Mouse (Mus musculus) induced T-regulatory cell, adult 2 months (primary cell): ENCODE results near the gene Bex1.
A peak's percentile ranks its signal among the peaks of the same experiment; 100 is the strongest.
"Not testable (repeated sequence)": the region's sequence is repeated elsewhere in the genome, so short reads cannot be mapped to it uniquely, and the experiment has no call there.

Experiments used
- DNase-seq: peaks from one replicate; pipeline ENCODE4 v3.0.0-alpha.2; 2012; ENCODE audit warnings: low read depth

The Bex1 gene

GRCm38 (mm10) chrX:136214729-136215677 lies at the start of gene Bex1, which contains the start of gene Tceal7:
Gene Bex1 (minus strand): TSS chrX:136215513.
Gene Tceal7 (plus strand): TSS chrX:136214779.
- DNase-seq = not testable (repeated sequence)

GRCm38 (mm10) chrX:136252023-136252729 lies 36.9 kb upstream of the Bex1 start:
- DNase-seq = no peak

DNA sequence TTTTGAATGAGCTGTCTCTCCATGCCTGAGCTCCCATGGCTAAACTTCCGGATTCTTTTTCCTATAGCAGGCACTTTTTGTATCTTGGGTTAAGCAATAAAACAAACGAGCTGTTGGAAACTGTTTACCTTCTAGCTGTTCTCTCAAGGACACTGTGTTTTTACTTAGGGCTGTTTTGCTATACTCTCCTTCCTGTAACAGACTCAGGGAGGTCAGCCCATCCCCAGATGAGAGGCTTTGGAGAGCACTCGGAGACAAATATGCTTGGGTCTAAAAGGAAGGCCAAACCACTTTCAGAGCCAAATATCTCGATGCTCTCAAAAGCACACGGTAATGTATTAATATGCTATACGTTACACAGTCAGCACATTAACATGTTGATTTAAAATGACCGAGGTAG lies 34.4 kb upstream of the Bex1 start:
- no peak for DNase-seq

GRCm38 (mm10) chrX:136248811-136249210 lies 33.5 kb upstream of the Bex1 start:
- no peak for DNase-seq

DNA sequence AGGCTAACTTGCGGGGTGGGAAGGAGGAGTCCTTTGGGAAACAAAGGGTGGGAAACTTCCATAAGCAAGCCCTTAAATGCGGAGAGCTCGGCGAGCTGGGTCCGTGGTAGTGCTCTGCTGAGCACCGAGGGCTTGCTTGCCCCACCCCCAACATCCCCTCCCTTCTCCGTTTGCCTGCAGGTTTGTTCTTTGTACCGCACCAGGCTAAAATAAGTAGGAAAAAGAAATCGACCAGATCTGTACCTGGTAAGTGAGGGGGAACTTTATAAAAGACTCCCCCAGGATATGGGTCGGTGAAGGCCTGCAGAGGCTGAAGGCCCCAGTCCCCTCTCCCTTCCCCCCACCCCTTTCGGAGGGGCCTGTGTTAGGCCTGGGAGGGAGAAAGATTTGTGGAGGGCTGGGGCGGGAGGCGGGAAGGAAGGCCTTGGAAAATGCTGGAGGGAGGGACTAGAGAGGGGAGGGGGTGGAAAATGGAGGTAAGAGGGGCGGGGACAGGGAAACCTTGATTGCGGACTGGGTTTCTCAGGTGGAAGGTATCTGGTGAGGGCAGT lies 30.3 kb upstream of the Bex1 start:
- peak; percentile 41 for DNase-seq

DNA sequence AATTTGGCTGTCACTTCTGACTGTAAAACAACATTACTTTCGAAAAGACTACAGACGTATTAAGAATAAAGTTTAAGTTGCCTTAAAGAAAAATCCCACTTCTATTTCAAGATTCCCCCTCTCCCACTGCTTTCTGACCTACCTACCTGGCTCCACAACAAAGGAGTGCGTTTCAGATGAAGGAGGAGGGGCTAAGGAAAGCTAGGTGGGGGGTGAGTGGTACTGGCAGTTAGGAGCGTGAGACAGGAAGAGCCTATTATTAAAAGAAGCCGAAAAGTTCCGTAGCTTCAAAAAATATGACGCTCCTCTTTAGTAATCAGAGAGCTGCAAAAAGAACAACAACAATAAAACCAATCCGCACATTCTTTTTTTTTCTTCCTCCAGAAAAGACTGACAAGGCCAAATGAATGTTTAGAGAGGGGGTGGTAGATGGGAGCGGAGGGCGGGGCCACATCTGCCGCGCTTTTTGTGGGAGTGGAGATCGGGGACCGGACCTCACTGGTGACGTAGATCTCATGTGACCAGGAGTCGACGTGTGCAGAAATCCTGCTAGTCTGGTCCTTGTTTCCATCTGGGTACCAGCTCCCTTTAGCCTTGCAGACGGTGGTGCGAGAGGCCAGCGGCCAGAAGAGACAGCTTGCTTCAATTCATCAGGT lies 29.4 kb upstream of the Bex1 start, which contains the start of gene Tceal9:
Gene Tceal9 (plus strand): TSS at position 506 of the 656 bp plus-strand sequence.
- DNase-seq = peak; percentile 84

DNA sequence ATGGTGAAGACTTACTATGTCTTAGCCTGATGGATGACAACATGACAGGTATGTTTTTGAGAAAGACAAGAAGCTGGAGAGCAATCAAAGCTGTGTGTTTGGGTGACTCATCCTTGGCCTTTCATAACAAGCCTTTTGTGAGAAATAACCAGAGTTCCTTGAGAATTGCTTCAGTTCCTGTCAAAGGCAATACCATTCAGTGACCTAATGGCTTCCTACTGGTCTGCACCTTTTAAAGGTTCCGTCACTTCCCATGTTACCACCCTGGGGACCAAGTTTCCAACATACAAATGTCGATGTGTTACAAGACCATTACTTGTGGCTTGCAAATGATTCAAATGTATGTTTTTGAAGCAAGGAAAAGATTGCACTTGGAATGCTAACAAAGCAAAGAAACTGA lies 27.9 kb upstream of the Bex1 start:
- peak; percentile 4 for DNase-seq

- DNase-seq = peak; percentile 62
Measured at GRCm38 (mm10) chrX:136238118-136238517, 22.8 kb upstream of the Bex1 start.

DNA sequence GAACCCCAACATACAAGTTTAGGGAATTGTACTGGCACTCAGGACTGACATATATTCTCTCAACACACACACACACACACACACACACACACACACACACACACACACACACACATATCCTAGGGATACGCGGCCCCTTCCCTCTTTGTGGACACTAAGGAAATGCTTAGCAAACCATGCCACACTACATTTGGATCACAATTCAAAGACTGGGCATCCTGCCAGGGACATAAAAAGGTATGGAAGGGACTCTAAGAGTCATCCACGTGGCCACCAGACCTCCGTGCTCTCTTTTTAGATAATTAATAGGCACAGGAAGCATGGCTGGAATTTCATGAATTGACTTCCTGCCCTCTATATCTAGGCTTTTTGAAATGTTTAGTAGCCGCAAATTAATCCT lies 12.5 kb upstream of the Bex1 start:
- no peak for DNase-seq

DNA sequence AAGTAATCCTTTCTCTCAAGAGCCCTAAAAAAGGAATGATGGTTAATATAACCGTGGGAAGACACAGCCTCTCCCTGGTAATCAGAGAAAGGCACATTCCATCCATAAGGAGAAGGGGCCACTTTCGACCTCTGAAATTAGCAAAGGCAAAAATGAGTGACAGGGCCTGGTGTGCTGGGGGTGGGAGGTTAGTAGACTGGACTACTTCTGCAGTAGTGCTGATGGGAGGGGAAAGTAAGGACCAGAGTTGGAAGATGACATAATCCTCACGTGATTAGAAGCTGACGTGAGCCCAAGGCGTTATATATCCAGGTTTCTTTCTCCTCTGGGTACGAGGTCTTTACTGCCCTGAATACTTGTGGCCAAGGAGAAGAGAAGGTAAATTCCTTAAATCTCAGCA lies 8.4 kb upstream of the Bex1 start:
- DNase-seq = no peak

DNA sequence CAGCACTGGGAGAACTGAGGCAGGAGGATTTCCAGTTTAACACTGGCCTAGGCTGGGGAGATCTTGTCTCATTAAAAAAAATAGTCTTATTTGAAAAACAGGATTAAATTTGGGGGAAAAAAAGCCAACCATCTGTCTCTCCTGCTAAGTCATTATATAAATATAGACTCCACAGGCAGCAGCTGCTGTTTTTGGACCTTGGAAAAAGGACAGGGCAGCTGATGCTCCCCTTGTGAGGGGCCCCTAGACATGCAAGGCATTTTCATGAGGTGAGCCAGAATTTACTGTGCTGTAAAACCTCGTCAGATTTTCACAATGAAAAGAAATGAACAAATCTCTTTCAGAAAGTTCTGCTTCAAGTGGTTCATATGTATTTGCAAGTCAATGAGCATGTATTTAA lies 990 bp upstream of the Bex1 start:
- DNase-seq = no peak

DNA sequence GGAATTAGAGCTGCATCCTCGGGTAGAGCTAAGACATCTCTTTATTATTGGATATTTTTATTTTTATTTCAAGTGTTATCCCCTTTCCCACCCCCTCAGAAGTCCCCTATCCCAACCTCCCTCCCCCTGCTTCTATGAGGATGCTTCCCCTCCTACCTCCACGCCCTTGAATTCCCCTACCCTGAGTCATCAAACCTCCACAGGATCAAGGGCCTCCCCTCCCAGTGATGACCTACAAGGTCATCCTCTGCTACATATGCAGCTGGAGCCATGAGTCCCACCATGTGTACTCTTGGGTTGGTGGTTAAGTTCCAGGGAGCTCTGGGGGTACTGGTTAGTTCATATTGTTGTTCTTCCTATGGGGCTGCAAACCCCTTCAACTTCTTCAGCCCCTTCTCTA lies 1.9 kb downstream of the Bex1 start:
- no peak for DNase-seq

GRCm38 (mm10) chrX:136204406-136204805 lies 10.9 kb downstream of the Bex1 start:
- no peak for DNase-seq

- no peak for DNase-seq
Measured at GRCm38 (mm10) chrX:136203664-136204066, 11.6 kb downstream of the Bex1 start, which contains the start of gene Tceal5. Gene Tceal5 (minus strand): TSS chrX:136203876.

DNA sequence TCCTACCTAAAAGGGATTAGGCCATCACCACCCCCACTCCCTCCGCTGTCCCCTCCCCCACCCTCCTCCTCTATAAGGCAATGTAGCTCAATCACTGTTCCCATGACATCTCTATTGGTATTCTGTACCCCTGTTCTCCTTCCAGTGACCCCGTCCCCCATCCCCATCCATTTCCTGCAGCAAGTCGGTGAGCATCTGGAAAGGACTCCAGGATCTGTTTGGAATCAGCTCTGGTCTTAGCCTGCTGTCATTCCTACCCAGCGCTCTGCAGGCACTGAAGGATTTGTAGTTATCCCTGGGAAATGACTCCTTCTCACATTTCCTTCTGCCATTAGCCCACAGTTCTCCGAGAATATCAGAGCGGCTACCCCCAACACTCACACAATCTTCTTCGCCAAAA lies 12.1 kb downstream of the Bex1 start:
- DNase-seq = no peak

- peak; percentile 46 for DNase-seq
Measured at GRCm38 (mm10) chrX:136196873-136197272, 18.4 kb downstream of the Bex1 start.

GRCm38 (mm10) chrX:136195193-136195944 lies 19.9 kb downstream of the Bex1 start:
- no peak for DNase-seq

DNA sequence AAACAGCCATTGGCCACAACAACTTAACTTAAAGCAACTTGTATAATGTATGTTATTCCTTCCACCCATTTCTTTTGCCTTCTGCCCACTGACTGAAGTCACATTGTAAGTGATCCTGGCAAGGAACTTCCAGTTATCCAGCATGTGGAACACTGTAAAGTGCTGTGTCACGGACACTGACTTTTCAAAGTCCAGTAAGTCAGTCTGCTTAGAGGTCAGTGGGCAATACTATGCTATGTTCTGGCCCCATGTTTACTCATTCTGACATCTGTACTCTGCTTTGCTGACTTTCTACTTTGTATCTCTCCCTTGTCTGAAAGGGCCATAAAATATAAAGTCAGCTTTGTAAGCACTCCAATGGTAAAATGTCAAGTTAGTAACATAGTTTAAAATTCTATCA lies 32.2 kb downstream of the Bex1 start:
- DNase-seq = no peak

GRCm38 (mm10) chrX:136180897-136181553 lies 34.3 kb downstream of the Bex1 start:
- no peak for DNase-seq

DNA sequence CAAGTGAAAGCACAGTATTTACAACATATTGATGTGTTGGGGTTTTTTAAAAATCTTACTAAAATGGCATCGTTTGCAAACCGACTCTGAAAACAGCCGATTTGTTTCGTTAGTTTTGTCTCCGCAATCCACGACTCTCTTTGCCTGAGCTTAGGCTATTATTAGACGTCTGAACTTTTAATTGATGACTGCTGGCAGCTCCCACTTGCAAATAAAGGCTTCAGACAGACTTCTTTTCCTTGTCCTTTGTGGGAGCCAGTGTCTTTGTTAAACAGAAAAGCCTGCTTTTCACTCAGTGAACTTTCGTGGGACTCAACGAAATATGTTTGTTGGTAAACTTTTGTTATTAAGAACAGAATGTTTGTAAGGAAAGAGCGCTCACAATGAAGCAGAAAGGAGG lies 42.5 kb downstream of the Bex1 start:
- no peak for DNase-seq

DNA sequence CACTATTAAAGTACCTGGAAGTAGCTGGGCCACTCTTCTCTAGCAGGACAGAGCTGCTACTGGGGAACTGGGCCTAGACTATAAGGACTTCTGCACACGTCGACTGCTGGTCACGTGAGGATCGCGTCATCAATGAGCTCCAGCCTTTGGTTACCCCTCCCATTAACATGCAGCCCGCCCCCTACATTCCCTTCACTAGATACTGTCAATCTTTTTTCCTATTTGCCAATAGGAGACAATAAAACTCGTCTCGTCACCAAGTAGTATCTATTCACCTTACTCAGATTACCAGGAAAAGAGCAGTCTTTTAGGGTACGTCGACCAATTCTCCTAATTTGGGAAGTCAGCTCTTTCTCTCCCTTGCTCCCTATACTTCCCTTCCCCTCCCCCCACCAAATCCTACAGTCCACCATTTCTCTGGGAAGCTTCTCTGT lies 43.2 kb downstream of the Bex1 start, which contains the start of gene Tceal8:
Gene Tceal8 (minus strand): TSS at position 225 of the 434 bp plus-strand sequence.
- DNase-seq = peak; percentile 1
